Mouse (Mus musculus): Measurements from ENCODE around the gene Cd86. TPM values are rescaled to one million over a fixed set of nuclear protein-coding genes. Genes with fewer than 3 reads are reported as not detected.

Cd86 gene
- polyA plus RNA-seq, 1 experiment, result 31.7 TPM

DNA sequence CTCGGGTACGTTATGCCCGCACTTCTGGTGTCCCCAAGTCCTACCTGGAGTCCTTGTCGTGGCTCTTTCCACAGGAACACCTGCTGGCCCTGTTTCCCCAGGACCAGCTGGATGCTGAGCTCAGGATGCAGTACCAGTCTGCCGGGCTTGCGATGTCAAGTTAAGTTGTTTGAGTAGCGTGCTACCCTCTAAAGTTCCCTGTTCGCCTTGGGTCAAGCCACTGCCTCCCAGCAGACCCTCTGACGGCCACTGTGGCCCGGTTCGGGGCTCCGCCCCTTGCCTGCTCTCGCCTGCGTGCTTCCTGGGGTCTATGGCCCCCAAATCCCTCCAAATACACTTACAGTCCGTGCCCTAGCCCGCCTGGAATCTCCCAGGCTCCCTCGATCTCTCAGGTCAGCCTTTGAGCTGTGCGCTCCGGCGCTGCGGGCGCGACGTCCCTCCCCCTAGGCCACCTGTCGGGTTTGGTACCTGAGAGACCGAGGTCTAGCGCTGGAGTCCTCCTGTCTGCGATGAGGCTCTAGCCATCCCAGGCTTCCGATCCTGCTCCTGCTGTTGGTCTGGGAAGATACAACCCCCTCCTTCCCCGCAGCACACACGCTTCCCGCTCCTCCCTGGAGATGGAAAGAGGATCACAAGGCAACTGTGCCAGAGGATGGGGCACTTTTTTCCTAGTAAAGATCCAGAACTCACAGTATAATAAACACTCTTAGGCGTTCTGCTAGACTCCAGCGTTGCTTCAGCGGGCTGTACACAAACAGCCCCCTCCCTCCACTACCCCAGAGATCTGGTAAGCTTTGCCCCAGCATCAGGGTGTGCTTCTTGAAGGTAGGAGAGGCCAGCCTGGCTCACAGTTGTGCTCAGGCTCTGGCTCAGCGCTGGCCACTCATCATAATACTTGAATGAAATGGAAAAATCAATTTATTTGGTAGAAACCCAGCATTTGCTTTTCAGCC is 104.2 kb downstream of the Cd86 start, which contains the start of gene Casr:
Gene Casr (minus strand): TSS at position 756 of the 953 bp plus-strand sequence.
- Histone ChIP-seq H3K27ac (ENCODE audit: insufficient read depth, low read depth, low read length) (no peak within 1 kb of the TSS), H3K4me3 (ENCODE audit: insufficient read depth, low read length) (no peak within 1 kb of the TSS), H3K4me1 (ENCODE audit: control insufficient read depth, insufficient read depth, low read length) (no peaks in the 10 kb centered on the region)
- TF ChIP-seq CTCF (IDR thresholded peaks at IDR 0.05; ENCODE audit: low read depth, low read length), result no peak
- TF ChIP-seq POLR2A (IDR thresholded peaks at IDR 0.05; ENCODE audit: borderline replicate concordance, low read depth, low read length), result no peak

DNA sequence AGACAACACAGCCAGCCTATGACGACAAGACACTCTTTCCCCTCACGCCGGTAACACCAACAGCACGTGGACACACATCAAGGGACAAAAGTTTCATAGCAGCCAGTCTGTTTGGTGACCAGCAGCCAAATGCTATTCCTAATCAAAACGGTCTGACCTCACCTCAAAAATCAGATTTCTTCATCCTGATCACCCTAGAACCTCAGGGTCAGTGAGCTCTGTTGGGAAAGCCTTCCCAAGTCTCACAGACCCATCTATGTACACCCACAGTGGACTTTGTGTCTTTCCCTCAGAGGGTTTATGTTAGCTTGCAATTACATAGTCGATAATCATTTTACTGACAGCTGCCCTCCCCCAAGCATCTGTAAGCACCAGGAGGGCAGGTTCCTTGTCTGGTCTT is 106.3 kb downstream of the Cd86 start:
- TF ChIP-seq POLR2A (IDR thresholded peaks at IDR 0.05; ENCODE audit: borderline replicate concordance, low read depth, low read length) (no peak), CTCF (IDR thresholded peaks at IDR 0.05; ENCODE audit: low read depth, low read length) (no peak)
- no peak overlapping the region for H3K4me3 ChIP-seq (ENCODE audit: insufficient read depth, low read length)
- no peak overlapping the region for H3K27ac ChIP-seq (ENCODE audit: insufficient read depth, low read depth, low read length)
- no peaks in the 10 kb centered on the region for H3K4me1 ChIP-seq (ENCODE audit: control insufficient read depth, insufficient read depth, low read length)

DNA sequence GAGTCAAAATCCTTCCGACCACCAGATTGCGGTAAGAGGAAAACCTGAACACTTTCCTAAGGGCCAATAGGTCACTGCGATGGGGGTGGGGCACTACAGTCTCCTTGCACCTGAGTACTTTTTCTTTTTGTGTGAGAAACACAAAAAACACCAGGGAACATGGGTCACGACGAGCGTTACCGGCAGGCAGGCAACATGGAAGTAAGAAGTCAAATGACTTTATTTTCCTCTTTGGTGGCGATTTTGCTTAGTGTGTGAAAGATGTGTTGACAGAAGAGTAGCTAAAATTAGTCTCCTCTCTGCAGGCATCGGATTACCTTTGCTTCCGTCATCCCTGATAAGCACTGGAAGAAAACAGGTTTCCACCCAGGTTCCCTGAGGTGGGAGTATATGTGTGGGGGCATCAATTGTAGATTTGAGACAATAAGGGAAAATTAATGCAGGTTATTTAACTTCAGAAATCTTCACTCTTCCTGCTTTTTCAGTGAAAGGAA is 110.2 kb downstream of the Cd86 start:
- TF ChIP-seq POLR2A (IDR thresholded peaks at IDR 0.05; ENCODE audit: borderline replicate concordance, low read depth, low read length) (no peak), CTCF (IDR thresholded peaks at IDR 0.05; ENCODE audit: low read depth, low read length) (no peak)
- Histone ChIP-seq H3K4me3 (ENCODE audit: insufficient read depth, low read length) (no peak overlapping the region), H3K27ac (ENCODE audit: insufficient read depth, low read depth, low read length) (no peak overlapping the region), H3K4me1 (ENCODE audit: control insufficient read depth, insufficient read depth, low read length) (no peaks in the 10 kb centered on the region)

Other genes with a start within 250 kb of the Cd86 start
- gene Stfa3, start 210.7 kb downstream of the Cd86 start, polyA plus RNA-seq (2012; ENCODE audit: insufficient read depth, insufficient read length, missing spikeins), result not detected in 2 replicates
- gene Casr, start 103.9 kb downstream of the Cd86 start, polyA plus RNA-seq (2012; ENCODE audit: insufficient read depth, insufficient read length, missing spikeins), result not detected in 2 replicates
- gene Ildr1, start 27.9 kb upstream of the Cd86 start, polyA plus RNA-seq (2012; ENCODE audit: insufficient read depth, insufficient read length, missing spikeins), result not detected in 2 replicates
- 12.0 and 15.3 TPM in 2 replicates for gene Slc15a2, start 118.9 kb upstream of the Cd86 start, polyA plus RNA-seq (2012; ENCODE audit: insufficient read depth, insufficient read length, missing spikeins)
- 6.9 and 7.6 TPM in 2 replicates for gene Iqcb1, start 162.3 kb upstream of the Cd86 start, polyA plus RNA-seq (2012; ENCODE audit: insufficient read depth, insufficient read length, missing spikeins)
- 1.3 TPM in 1 of 2 replicates, not detected in the other for gene Eaf2, start 208.9 kb upstream of the Cd86 start, polyA plus RNA-seq (2012; ENCODE audit: insufficient read depth, insufficient read length, missing spikeins)
- gene Golgb1, start 209.1 kb upstream of the Cd86 start, polyA plus RNA-seq (2012; ENCODE audit: insufficient read depth, insufficient read length, missing spikeins), result 40.6 and 41.5 TPM in 2 replicates

All from bone marrow macrophage, adult 2 months (primary cell).